Mouse (Mus musculus): Measurements from ENCODE around the gene Gstt4.

DNA sequence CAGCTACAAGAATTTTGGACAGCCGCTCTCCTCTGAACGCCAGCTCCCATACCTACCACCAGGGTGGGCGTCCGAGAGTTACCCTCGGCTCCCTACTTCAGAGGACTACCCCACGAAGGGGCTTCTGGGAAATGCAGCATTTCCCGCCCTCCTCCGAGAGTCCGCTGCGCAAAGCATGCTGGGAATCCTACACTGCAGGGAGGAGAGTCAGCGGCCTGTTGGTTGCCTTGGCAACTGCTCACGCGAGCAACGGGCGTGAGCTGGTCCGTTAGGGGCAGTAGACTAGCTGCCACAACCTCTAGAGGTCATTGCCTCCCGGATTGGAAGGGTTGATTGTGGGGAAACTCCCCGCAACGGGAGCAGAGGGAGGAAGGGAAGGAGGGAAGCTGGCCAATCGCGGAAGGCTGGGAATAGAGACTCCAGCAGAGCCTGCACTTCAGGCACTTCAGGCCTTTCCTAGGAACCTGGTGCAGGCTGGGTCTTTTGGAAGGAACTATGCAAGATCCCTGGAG lies 15.0 kb upstream of the Gstt4 start, which contains the start of gene Gstt2:
- TF ChIP-seq TAL1 (IDR thresholded peaks at IDR 0.05; ENCODE audit: low read length) (no peak), GATA1 (IDR thresholded peaks at IDR 0.05; ENCODE audit: low read length) (no peak)
